Mouse (Mus musculus) spleen, postnatal 10 days (tissue): ENCODE measurements around the gene Atp6v0e.

Source experiments
- DNase-seq, 2 experiments: peaks; one replicate each; pipeline ENCODE4 v3.0.0; 2021 to 2022; ENCODE audit warnings: low spot score in 2 of 2

The Atp6v0e gene

GRCm38 (mm10) chr17:26662978-26663683 lies at the start of gene Atp6v0e:
Atp6v0e (plus strand) TSS chr17:26663231.
- DNase-seq = peak; percentile 86 to 98

- no peak for DNase-seq
Measured at GRCm38 (mm10) chr17:26614286-26614685, 48.7 kb upstream of the Atp6v0e start.

GRCm38 (mm10) chr17:26614708-26615486 lies 48.1 kb upstream of the Atp6v0e start:
- DNase-seq = no peak

- DNase-seq = no peak
Measured at GRCm38 (mm10) chr17:26616696-26617095, 46.3 kb upstream of the Atp6v0e start.

- DNase-seq = no peak
Measured at GRCm38 (mm10) chr17:26618498-26618897, 44.5 kb upstream of the Atp6v0e start.

GRCm38 (mm10) chr17:26619577-26619976 lies 43.5 kb upstream of the Atp6v0e start:
- DNase-seq = no peak

- DNase-seq = no peak
Measured at GRCm38 (mm10) chr17:26620292-26620691, 42.7 kb upstream of the Atp6v0e start.

- DNase-seq = no peak
Measured at GRCm38 (mm10) chr17:26620786-26621766, 42.0 kb upstream of the Atp6v0e start.

GRCm38 (mm10) chr17:26621912-26622311 lies 41.1 kb upstream of the Atp6v0e start:
- DNase-seq = no peak

GRCm38 (mm10) chr17:26623991-26624390 lies 39.0 kb upstream of the Atp6v0e start:
- DNase-seq = no peak

- no peak for DNase-seq
Measured at GRCm38 (mm10) chr17:26624999-26625398, 38.0 kb upstream of the Atp6v0e start.

- DNase-seq = no peak
Measured at GRCm38 (mm10) chr17:26625521-26626010, 37.5 kb upstream of the Atp6v0e start.

GRCm38 (mm10) chr17:26628479-26628878 lies 34.6 kb upstream of the Atp6v0e start:
- DNase-seq = no peak

- no peak for DNase-seq
Measured at GRCm38 (mm10) chr17:26628936-26629335, 34.1 kb upstream of the Atp6v0e start.

- no peak for DNase-seq
Measured at GRCm38 (mm10) chr17:26631811-26632327, 31.2 kb upstream of the Atp6v0e start.

- DNase-seq = no peak
Measured at GRCm38 (mm10) chr17:26633186-26633585, 29.8 kb upstream of the Atp6v0e start.

GRCm38 (mm10) chr17:26633926-26634325 lies 29.1 kb upstream of the Atp6v0e start:
- no peak for DNase-seq

- DNase-seq = no peak
Measured at GRCm38 (mm10) chr17:26634539-26634938, 28.5 kb upstream of the Atp6v0e start.

GRCm38 (mm10) chr17:26635951-26636350 lies 27.1 kb upstream of the Atp6v0e start:
- no peak for DNase-seq

- DNase-seq = no peak
Measured at GRCm38 (mm10) chr17:26637851-26638250, 25.2 kb upstream of the Atp6v0e start.

GRCm38 (mm10) chr17:26638655-26639054 lies 24.4 kb upstream of the Atp6v0e start:
- peak; percentile 75 to 88 for DNase-seq
